Mouse (Mus musculus) embryonic facial prominence, embryonic 14.5 days (tissue): Measurements from ENCODE around the gene Camsap3. TPM values are rescaled to one million over a fixed set of nuclear protein-coding genes. Genes with fewer than 3 reads are reported as not detected.

ENCODE experiments used
- ATAC-seq: fragments of 200-750 bp; cut with Nextera tagmentation; 2 replicates; pipeline ENCODE4 v1.8.0; 2017; ENCODE audit warnings: low read depth, moderate number of reproducible peaks, moderate TSS enrichment
- DNase-seq: peaks from one replicate; pipeline ENCODE4 v3.0.0-alpha.2; 2015; ENCODE audit warnings: low spot score
- H3K27ac ChIP-seq: fragments of 300-500 bp; sonication (generic); replicated peaks from 2 replicates; pipeline ENCODE4 v1.5.1; 2014; ENCODE audit warnings: low read depth, mild to moderate bottlenecking, low read length, moderate library complexity
- H3K27me3 ChIP-seq: fragments of 300-500 bp; sonication (generic); replicated peaks from 2 replicates; pipeline ENCODE4 v1.6.1; 2014; ENCODE audit warnings: low read length; ENCODE audit not compliant: control insufficient read depth, insufficient read depth
- H3K36me3 ChIP-seq: fragments of 300-500 bp; sonication (generic); 2 replicates; pipeline ENCODE4 v1.6.1; 2014; ENCODE audit warnings: low read length, mixed read lengths; ENCODE audit not compliant: control insufficient read depth, insufficient read depth
- H3K4me1 ChIP-seq: fragments of 300-500 bp; sonication (generic); 2 replicates; pipeline ENCODE4 v1.6.1; 2014; ENCODE audit warnings: antibody characterized with exemption, low read length; ENCODE audit not compliant: control insufficient read depth, insufficient read depth
- H3K4me2 ChIP-seq: fragments of 300-500 bp; sonication (generic); 2 replicates; pipeline ENCODE4 v1.6.1; 2014; ENCODE audit warnings: low read depth, mild to moderate bottlenecking, low read length, moderate library complexity, mixed read lengths
- H3K4me3 ChIP-seq: fragments of 300-500 bp; sonication (generic); 2 replicates; pipeline ENCODE4 v1.5.1; 2014; ENCODE audit warnings: low read depth, mild to moderate bottlenecking, low read length
- H3K9ac ChIP-seq: fragments of 300-500 bp; sonication (generic); 2 replicates; pipeline ENCODE4 v1.6.1; 2014; ENCODE audit warnings: low read depth, mild to moderate bottlenecking, low read length, moderate library complexity, mixed read lengths
- H3K9me3 ChIP-seq: fragments of 300-500 bp; sonication (generic); 2 replicates; pipeline ENCODE4 v1.6.1; 2016; ENCODE audit warnings: low read length; ENCODE audit not compliant: control insufficient read depth
- WGBS: fragments of 180-500 bp; shearing (Covaris S2); extraction: QIAGEN DNeasy Blood & Tissue Kit; methylation state at CpG from one replicate; pipeline ENCODE4 v1.1.7; 2014; 5-methylcytosine and 5-hydroxymethylcytosine counted together
- polyA plus RNA-seq: library from polyadenylated mRNA; unstranded; fragments of >200 nt; fragmentation: Nextera tagmentation; extraction: Ambion mirVana; gene quantifications from 2 replicates; pipeline ENCODE4 v1.2.1, GENCODE M21; 2014

The Camsap3 gene
- polyA plus RNA-seq, 1 experiment from 2014 or later = 11.9 TPM

DNA sequence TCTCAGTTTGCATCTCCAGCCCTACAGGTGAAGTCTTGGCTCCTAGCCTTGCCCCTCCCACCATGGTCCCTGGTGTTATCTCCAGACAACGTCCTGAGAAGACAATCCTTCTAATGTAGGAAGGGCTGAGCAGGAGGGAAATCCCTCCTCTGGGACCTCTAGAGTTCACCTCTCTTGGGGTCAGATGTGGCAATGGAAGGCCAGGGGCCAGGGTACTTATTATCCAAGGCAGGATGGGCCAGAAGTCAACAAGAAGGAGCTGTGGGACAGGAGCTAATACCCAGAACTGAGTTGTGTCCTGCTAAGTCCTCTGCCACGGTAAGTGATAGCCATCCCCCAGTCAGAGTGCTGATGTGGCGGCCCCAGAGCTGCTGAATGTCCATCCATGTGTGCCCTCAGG, 68.4 kb downstream of the Camsap3 start, which contains the start of gene Retn:
Retn (plus strand) TSS at position 245 of the 400 bp plus-strand sequence.
- no peaks in the 10 kb centered on the region for H3K4me1 ChIP-seq
- ATAC-seq (no peak), DNase-seq (no peak)
- no peaks in the 10 kb centered on the region for H3K9me3 ChIP-seq
- no peaks in the 10 kb centered on the region for H3K36me3 ChIP-seq
- no peak within 1 kb of the TSS for H3K27ac ChIP-seq
- H3K9ac ChIP-seq = no peak within 1 kb of the TSS
- no peaks in the 10 kb centered on the region for H3K27me3 ChIP-seq
- H3K4me2 ChIP-seq = no peak within 1 kb of the TSS
- WGBS = 78% methylated on average over 2 of the region's 3 CpGs
- no peak within 1 kb of the TSS for H3K4me3 ChIP-seq

DNA sequence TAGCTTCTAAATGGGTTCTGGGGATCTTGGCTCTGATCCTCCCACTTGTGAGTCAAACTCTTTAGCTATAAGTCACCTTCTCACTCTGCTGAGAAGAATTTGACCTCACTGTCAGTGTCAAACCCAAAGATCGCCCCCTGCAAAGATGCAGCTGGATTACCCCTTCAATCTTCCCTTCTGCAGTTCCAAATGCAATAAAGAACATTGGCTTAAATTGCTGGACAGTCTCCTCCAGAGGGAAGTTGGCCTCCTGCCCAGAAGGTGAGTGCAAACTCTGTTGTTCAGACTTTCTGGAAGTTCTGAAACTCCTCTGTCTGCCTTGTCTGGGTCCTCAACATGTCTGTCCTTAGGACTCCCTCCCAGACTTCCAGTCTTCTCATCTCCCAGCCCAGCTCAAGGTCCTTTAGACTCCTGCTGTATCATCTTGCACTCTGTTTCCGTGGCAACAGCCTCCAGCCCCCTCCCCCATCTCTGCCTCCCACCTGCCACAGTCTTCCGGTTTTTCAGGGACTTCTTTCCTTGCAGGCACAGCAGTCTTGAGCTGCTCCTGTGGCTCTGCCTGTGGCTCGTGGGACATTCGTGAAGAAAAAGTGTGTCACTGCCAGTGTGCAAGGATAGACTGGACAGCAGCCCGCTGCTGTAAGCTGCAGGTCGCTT, 69.8 kb downstream of the Camsap3 start:
- H3K36me3 ChIP-seq = no peaks in the 10 kb centered on the region
- ATAC-seq (no peak), DNase-seq (peak; percentile 17)
- no peak overlapping the region for H3K27ac ChIP-seq
- H3K4me2 ChIP-seq = no peak overlapping the region
- no peaks in the 10 kb centered on the region for H3K27me3 ChIP-seq
- H3K9me3 ChIP-seq = no peaks in the 10 kb centered on the region
- H3K4me1 ChIP-seq = no peaks in the 10 kb centered on the region
- no peak overlapping the region for H3K4me3 ChIP-seq
- 18% methylated on average over 7 of the region's 7 CpGs for WGBS
- H3K9ac ChIP-seq = no peak overlapping the region

Other genes starting within 250 kb of the Camsap3 start
- 0.21 TPM in 1 of 2 replicates, not detected in the other for gene A430078G23Rik, start 233.9 kb upstream of the Camsap3 start, polyA plus RNA-seq
- gene Arhgef18, start 194.3 kb upstream of the Camsap3 start, polyA plus RNA-seq = 8.7 and 9.3 TPM in 2 replicates
- gene Pex11g, start 119.6 kb upstream of the Camsap3 start, polyA plus RNA-seq = 3.4 and 4.5 TPM in 2 replicates
- 0.18 TPM in 1 of 2 replicates, not detected in the other for gene Tex45, start 116.4 kb upstream of the Camsap3 start, polyA plus RNA-seq
- gene Zfp358, start 94.2 kb upstream of the Camsap3 start, polyA plus RNA-seq = 22.6 and 25.1 TPM in 2 replicates
- 36.5 and 40.1 TPM in 2 replicates for gene Mcoln1, start 86.8 kb upstream of the Camsap3 start, polyA plus RNA-seq
- gene Pnpla6, start 71.9 kb upstream of the Camsap3 start, polyA plus RNA-seq = 18.2 and 22.0 TPM in 2 replicates
- 0.47 and 0.60 TPM in 2 replicates for gene C330021F23Rik, start 19.3 kb upstream of the Camsap3 start, polyA plus RNA-seq
- 41.3 and 47.0 TPM in 2 replicates for gene Xab2, start 34.0 kb downstream of the Camsap3 start, polyA plus RNA-seq
- 84.2 and 97.1 TPM in 2 replicates for gene Pet100, start 34.3 kb downstream of the Camsap3 start, polyA plus RNA-seq
- 0.17 and 0.31 TPM in 2 replicates for gene Pcp2, start 38.3 kb downstream of the Camsap3 start, polyA plus RNA-seq
- 23.7 and 30.4 TPM in 2 replicates for gene Stxbp2, start 43.7 kb downstream of the Camsap3 start, polyA plus RNA-seq
- 1.3 TPM in 1 of 2 replicates, not detected in the other for gene Retn, start 68.5 kb downstream of the Camsap3 start, polyA plus RNA-seq
- gene Mcemp1, start 78.5 kb downstream of the Camsap3 start, polyA plus RNA-seq = 0.45 and 0.78 TPM in 2 replicates
- gene Fcor, start 85.1 kb downstream of the Camsap3 start, polyA plus RNA-seq = 12.6 and 14.8 TPM in 2 replicates
- gene Trappc5, start 89.0 kb downstream of the Camsap3 start, polyA plus RNA-seq = 29.0 and 29.5 TPM in 2 replicates
- gene Fcer2a, start 106.9 kb downstream of the Camsap3 start, polyA plus RNA-seq = 0.07 and 0.14 TPM in 2 replicates
- not detected in 2 replicates for gene Clec4g, start 133.4 kb downstream of the Camsap3 start, polyA plus RNA-seq
- 0.50 and 1.1 TPM in 2 replicates for gene Cd209a, start 161.7 kb downstream of the Camsap3 start, polyA plus RNA-seq